Mouse (Mus musculus) embryonic facial prominence, embryonic 12.5 days (tissue): ENCODE measurements around the gene Usp3. TPM values are rescaled to one million over a fixed set of nuclear protein-coding genes. Genes with fewer than 3 reads are reported as not detected.

Experiments used
- ATAC-seq: fragments of 200-750 bp; cut with Nextera tagmentation; 2 replicates; pipeline ENCODE4 v1.8.0; 2017; ENCODE audit not compliant: insufficient number of reproducible peaks, insufficient read depth, low FRiP score, low TSS enrichment
- H3K27ac ChIP-seq: fragments of 300-500 bp; sonication (generic); 2 replicates; pipeline ENCODE4 v1.5.1; 2016; ENCODE audit warnings: mild to moderate bottlenecking
- H3K27me3 ChIP-seq: fragments of 300-500 bp; sonication (generic); 2 replicates; pipeline ENCODE4 v1.6.1; 2016; ENCODE audit warnings: mild to moderate bottlenecking, moderate library complexity
- H3K36me3 ChIP-seq: fragments of 300-500 bp; sonication (generic); 2 replicates; pipeline ENCODE4 v1.6.1; 2016; ENCODE audit warnings: mild to moderate bottlenecking
- H3K4me1 ChIP-seq: fragments of 300-500 bp; sonication (generic); 2 replicates; pipeline ENCODE4 v1.6.1; 2016
- H3K4me2 ChIP-seq: fragments of 300-500 bp; sonication (generic); replicated peaks from 2 replicates; pipeline ENCODE4 v1.6.1; 2016; ENCODE audit warnings: mild to moderate bottlenecking, moderate library complexity
- H3K4me3 ChIP-seq: fragments of 300-500 bp; sonication (generic); 2 replicates; pipeline ENCODE4 v1.5.1; 2016; ENCODE audit warnings: mild to moderate bottlenecking
- H3K9ac ChIP-seq: fragments of 300-500 bp; sonication (generic); 2 replicates; pipeline ENCODE4 v1.6.1; 2016; ENCODE audit warnings: mild to moderate bottlenecking, moderate library complexity
- H3K9me3 ChIP-seq: fragments of 300-500 bp; sonication (generic); 2 replicates; pipeline ENCODE4 v1.6.1; 2016; ENCODE audit warnings: mild to moderate bottlenecking, moderate library complexity
- whole genome bisulfite sequencing: fragments of 180-500 bp; shearing (Covaris S2); methylation state at CpG from one replicate; pipeline ENCODE4 v1.1.7; 2016; 5-methylcytosine and 5-hydroxymethylcytosine counted together
- polyA plus RNA-seq: library from polyadenylated mRNA; unstranded; fragments of >200 nt; fragmentation: Nextera tagmentation; extraction: Ambion mirVana; gene quantifications from 2 replicates; pipeline ENCODE4 v1.2.1, GENCODE M21; 2016

Usp3 gene
- polyA plus RNA-seq, 1 experiment from 2014 or later: 84.3 TPM

GRCm38 (mm10) chr9:66504518-66504917 lies 88.4 kb downstream of the Usp3 start:
- Histone ChIP-seq H3K4me3 (no peak overlapping the region), H3K4me1 (no peaks in the 10 kb centered on the region), H3K36me3 (peaks cover 79% of the 10 kb centered on the region), H3K9ac (no peak overlapping the region), H3K27ac (no peak overlapping the region), H3K9me3 (no peaks in the 10 kb centered on the region), H3K4me2 (no peak overlapping the region), H3K27me3 (no peaks in the 10 kb centered on the region)
- no peak for ATAC-seq
- WGBS: 89% methylated on average over 13 of the region's 13 CpGs

- H3K4me1 ChIP-seq: no peaks in the 10 kb centered on the region
- no peaks in the 10 kb centered on the region for H3K27me3 ChIP-seq
- ATAC-seq: no peak
- H3K9me3 ChIP-seq: no peaks in the 10 kb centered on the region
- no peak overlapping the region for H3K9ac ChIP-seq
- 76% methylated on average over 4 of the region's 4 CpGs for WGBS
- H3K4me3 ChIP-seq: no peak overlapping the region
- H3K4me2 ChIP-seq: no peak overlapping the region
- peaks cover 74% of the 10 kb centered on the region for H3K36me3 ChIP-seq
- no peak overlapping the region for H3K27ac ChIP-seq
Measured at GRCm38 (mm10) chr9:66503879-66504411, 89.0 kb downstream of the Usp3 start.

- no peak overlapping the region for H3K4me2 ChIP-seq
- 76% methylated on average over 2 of the region's 2 CpGs for WGBS
- H3K4me3 ChIP-seq: no peak overlapping the region
- no peak overlapping the region for H3K27ac ChIP-seq
- no peaks in the 10 kb centered on the region for H3K4me1 ChIP-seq
- ATAC-seq: no peak
- H3K27me3 ChIP-seq: no peaks in the 10 kb centered on the region
- H3K9ac ChIP-seq: no peak overlapping the region
- H3K9me3 ChIP-seq: no peaks in the 10 kb centered on the region
- H3K36me3 ChIP-seq: peaks cover 67% of the 10 kb centered on the region
Measured at GRCm38 (mm10) chr9:66501248-66501647, 91.7 kb downstream of the Usp3 start.

DNA sequence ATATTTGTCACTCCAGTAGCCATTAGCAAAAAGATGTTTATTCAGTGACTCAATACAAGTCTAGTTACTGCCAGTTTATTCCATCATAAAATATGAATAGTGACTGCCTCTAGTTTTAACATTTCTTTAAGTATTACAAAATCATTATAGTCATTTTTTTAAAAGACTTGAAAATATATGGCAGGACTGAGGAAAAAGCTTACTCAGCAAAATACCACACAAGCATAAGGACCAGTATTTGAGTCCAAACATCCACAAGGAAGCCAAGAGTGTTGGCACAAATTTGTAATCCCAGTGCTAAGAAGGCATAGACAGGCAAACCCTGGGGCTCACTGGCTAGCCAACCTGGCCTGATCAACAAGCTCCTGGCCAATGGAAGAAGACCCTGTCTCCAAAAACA lies 99.0 kb downstream of the Usp3 start:
- no peaks in the 10 kb centered on the region for H3K4me1 ChIP-seq
- H3K4me3 ChIP-seq: no peak overlapping the region
- no peak overlapping the region for H3K27ac ChIP-seq
- H3K9me3 ChIP-seq: no peaks in the 10 kb centered on the region
- no peak for ATAC-seq
- no peak overlapping the region for H3K9ac ChIP-seq
- H3K27me3 ChIP-seq: no peaks in the 10 kb centered on the region
- H3K36me3 ChIP-seq: peaks cover 74% of the 10 kb centered on the region
- H3K4me2 ChIP-seq: no peak overlapping the region

DNA sequence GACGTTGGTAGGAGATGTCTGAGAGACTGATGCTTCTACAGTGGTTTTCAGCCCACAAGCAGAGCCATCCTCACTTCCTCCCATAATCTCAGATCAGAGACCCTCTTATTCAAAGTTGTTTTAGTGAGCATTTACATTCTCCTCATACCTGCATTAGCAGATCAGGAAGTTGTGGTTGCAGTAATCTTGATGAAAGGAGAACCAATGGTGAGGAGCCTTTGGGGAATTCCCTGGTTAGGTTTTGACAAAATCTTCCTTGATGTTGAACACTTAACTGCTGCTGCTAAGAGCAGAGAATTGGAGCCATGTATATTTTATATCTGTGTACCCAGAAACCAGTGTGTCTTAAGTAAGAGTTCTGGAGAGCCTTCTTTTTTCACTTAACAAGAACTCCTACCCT lies 100.6 kb downstream of the Usp3 start:
- Histone ChIP-seq H3K9ac (no peak overlapping the region), H3K4me2 (no peak overlapping the region), H3K27me3 (no peaks in the 10 kb centered on the region), H3K4me1 (no peaks in the 10 kb centered on the region), H3K36me3 (peaks cover 76% of the 10 kb centered on the region), H3K4me3 (no peak overlapping the region), H3K27ac (no peak overlapping the region), H3K9me3 (no peaks in the 10 kb centered on the region)
- no peak for ATAC-seq
- WGBS: 90% methylated on average over 1 of the region's 1 CpGs

- no peak overlapping the region for H3K9ac ChIP-seq
- no peak overlapping the region for H3K4me3 ChIP-seq
- no peak for ATAC-seq
- no peaks in the 10 kb centered on the region for H3K27me3 ChIP-seq
- peaks cover 78% of the 10 kb centered on the region for H3K36me3 ChIP-seq
- H3K9me3 ChIP-seq: no peaks in the 10 kb centered on the region
- H3K4me1 ChIP-seq: no peaks in the 10 kb centered on the region
- no peak overlapping the region for H3K27ac ChIP-seq
- H3K4me2 ChIP-seq: no peak overlapping the region
Measured at GRCm38 (mm10) chr9:66488786-66489185, 104.2 kb downstream of the Usp3 start.

GRCm38 (mm10) chr9:66483429-66483828 lies 109.5 kb downstream of the Usp3 start:
- H3K27me3 ChIP-seq: no peaks in the 10 kb centered on the region
- no peak overlapping the region for H3K9ac ChIP-seq
- 96% methylated on average over 3 of the region's 3 CpGs for WGBS
- no peak overlapping the region for H3K4me3 ChIP-seq
- H3K27ac ChIP-seq: no peak overlapping the region
- peaks cover 48% of the 10 kb centered on the region for H3K36me3 ChIP-seq
- ATAC-seq: no peak
- no peaks in the 10 kb centered on the region for H3K4me1 ChIP-seq
- H3K4me2 ChIP-seq: no peak overlapping the region
- H3K9me3 ChIP-seq: no peaks in the 10 kb centered on the region

GRCm38 (mm10) chr9:66477785-66478184 lies 115.2 kb downstream of the Usp3 start:
- Histone ChIP-seq H3K4me3 (no peak overlapping the region), H3K4me2 (no peak overlapping the region), H3K36me3 (peaks cover 28% of the 10 kb centered on the region), H3K9ac (no peak overlapping the region), H3K27ac (no peak overlapping the region), H3K27me3 (no peaks in the 10 kb centered on the region), H3K4me1 (no peaks in the 10 kb centered on the region), H3K9me3 (no peaks in the 10 kb centered on the region)
- WGBS: 92% methylated on average over 2 of the region's 2 CpGs
- ATAC-seq: no peak

- Histone ChIP-seq H3K36me3 (peaks cover 30% of the 10 kb centered on the region), H3K4me1 (no peaks in the 10 kb centered on the region), H3K9ac (no peak overlapping the region), H3K4me3 (no peak overlapping the region), H3K9me3 (no peaks in the 10 kb centered on the region), H3K4me2 (no peak overlapping the region), H3K27ac (no peak overlapping the region), H3K27me3 (no peaks in the 10 kb centered on the region)
- WGBS: 61% methylated on average over 4 of the region's 4 CpGs
- ATAC-seq: no peak
Measured at GRCm38 (mm10) chr9:66465087-66465486, 127.9 kb downstream of the Usp3 start.

Other genes with a start within 250 kb of the Usp3 start
- gene Herc1, start 242.7 kb downstream of the Usp3 start, polyA plus RNA-seq: 28.9 and 29.8 TPM in 2 replicates
- gene Fbxl22, start 78.5 kb downstream of the Usp3 start, polyA plus RNA-seq: 2.3 and 2.5 TPM in 2 replicates
- 5.1 and 7.9 TPM in 2 replicates for gene Car12, start 120.5 kb upstream of the Usp3 start, polyA plus RNA-seq
- 11.4 and 12.2 TPM in 2 replicates for gene Aph1b, start 202.3 kb upstream of the Usp3 start, polyA plus RNA-seq
- gene Gm10647, start 203.9 kb upstream of the Usp3 start, polyA plus RNA-seq: 0.97 and 0.99 TPM in 2 replicates
- gene Aph1c, start 241.6 kb upstream of the Usp3 start, polyA plus RNA-seq: 2.9 and 3.1 TPM in 2 replicates